Mouse (Mus musculus) liver, adult 2 months (tissue): ENCODE measurements at regions not wholly inside any gene's neighbourhood (a gene's known extent, or its start where the extent isn't known, plus 50 kb on each side); places are given as distances from the start of the nearest gene placed in this dataset.

ENCODE experiments used
- DNase-seq: peaks from one replicate; pipeline ENCODE4 v3.0.0-alpha.2; 2011; ENCODE audit warnings: low read depth, low spot score; ENCODE audit errors: extremely low read depth
- H3K27ac ChIP-seq: fragments of 200-500 bp; replicated peaks from 2 replicates; pipeline ENCODE4 v1.5.1; 2012; ENCODE audit warnings: low read depth, mild to moderate bottlenecking, control low read depth, inconsistent platforms, low read length; ENCODE audit not compliant: insufficient read depth
- H3K27me3 ChIP-seq: fragments of 200-500 bp; 2 replicates; pipeline ENCODE4 v1.6.1; 2012; ENCODE audit warnings: mild to moderate bottlenecking, moderate library complexity, low read length, inconsistent platforms; ENCODE audit not compliant: control insufficient read depth, insufficient read depth
- H3K36me3 ChIP-seq: fragments of 200-500 bp; 2 replicates; pipeline ENCODE4 v1.6.1; 2012; ENCODE audit warnings: low read length, inconsistent platforms; ENCODE audit not compliant: control insufficient read depth, insufficient read depth
- H3K4me1 ChIP-seq: fragments of 200-500 bp; 2 replicates; pipeline ENCODE4 v1.6.1; 2011; ENCODE audit warnings: low read length; ENCODE audit not compliant: control insufficient read depth, insufficient read depth
- H3K4me3 ChIP-seq: fragments of 200-500 bp; 2 replicates; pipeline ENCODE4 v1.5.1; 2011; ENCODE audit warnings: low read depth, mild to moderate bottlenecking, control low read depth, low read length, moderate library complexity; ENCODE audit not compliant: insufficient read depth
- H3K79me2 ChIP-seq: fragments of 200-500 bp; 2 replicates; pipeline ENCODE4 v1.6.1; 2012; ENCODE audit warnings: inconsistent platforms, mild to moderate bottlenecking, low read length, moderate library complexity; ENCODE audit not compliant: control insufficient read depth, insufficient read depth
- H3K9ac ChIP-seq: fragments of 200-500 bp; 2 replicates; pipeline ENCODE4 v1.6.1; 2012; ENCODE audit warnings: low read depth, mild to moderate bottlenecking, control low read depth, inconsistent platforms, low read length
- CTCF ChIP-seq: fragments of 200-500 bp; IDR thresholded peaks from 2 replicates; pipeline ENCODE4 v1.5.1; 2011; ENCODE audit warnings: low read depth, low read length, control low read depth
- POLR2A ChIP-seq: fragments of 200-500 bp; IDR thresholded peaks from 2 replicates; pipeline ENCODE4 v1.6.1; 2011; ENCODE audit warnings: low read length, control low read depth; ENCODE audit not compliant: insufficient read depth; ENCODE audit errors: extremely low read depth
- WGBS: fragments of 180-500 bp; shearing (Covaris S2); methylation state at CpG from one replicate; pipeline ENCODE4 v1.1.7; 2018; 5-methylcytosine and 5-hydroxymethylcytosine counted together

GRCm38 (mm10) chr2:72639022-72639421 is 163.1 kb downstream of the Cdca7 start:
- H3K36me3 ChIP-seq = no peaks in the 10 kb centered on the region
- no peak overlapping the region for H3K27ac ChIP-seq
- no peaks in the 10 kb centered on the region for H3K79me2 ChIP-seq
- no peaks in the 10 kb centered on the region; the same call in 1 of the 2 replicates for H3K4me1 ChIP-seq
- no peak for DNase-seq
- H3K9ac ChIP-seq = no peak overlapping the region
- TF ChIP-seq POLR2A (no peak), CTCF (no peak)
- 79% methylated on average over 4 of the region's 4 CpGs for WGBS
- H3K27me3 ChIP-seq = no peaks in the 10 kb centered on the region
- no peak overlapping the region for H3K4me3 ChIP-seq

- H3K9ac ChIP-seq = no peak overlapping the region
- H3K4me3 ChIP-seq = no peak overlapping the region
- no peaks in the 10 kb centered on the region for H3K79me2 ChIP-seq
- TF ChIP-seq POLR2A = no peak
- no peak for TF ChIP-seq CTCF
- H3K27me3 ChIP-seq = no peaks in the 10 kb centered on the region
- H3K27ac ChIP-seq = no peak overlapping the region
- H3K36me3 ChIP-seq = no peaks in the 10 kb centered on the region
- DNase-seq = no peak
- H3K4me1 ChIP-seq = no peaks in the 10 kb centered on the region; the same call in 1 of the 2 replicates
Observed at GRCm38 (mm10) chr2:72641228-72641627, 165.3 kb downstream of the Cdca7 start.

GRCm38 (mm10) chr2:72644151-72644843 is 168.3 kb downstream of the Cdca7 start:
- Histone ChIP-seq H3K27me3 (no peaks in the 10 kb centered on the region), H3K27ac (no peak overlapping the region), H3K79me2 (no peaks in the 10 kb centered on the region), H3K9ac (no peak overlapping the region), H3K4me1 (no peaks in the 10 kb centered on the region), H3K4me3 (no peak overlapping the region), H3K36me3 (no peaks in the 10 kb centered on the region)
- TF ChIP-seq POLR2A = no peak
- no peak for TF ChIP-seq CTCF
- 87% methylated on average over 10 of the region's 10 CpGs for WGBS
- no peak for DNase-seq

- 87% methylated on average over 5 of the region's 5 CpGs for WGBS
- no peak overlapping the region for H3K4me3 ChIP-seq
- no peak for DNase-seq
- no peaks in the 10 kb centered on the region for H3K79me2 ChIP-seq
- TF ChIP-seq CTCF (no peak), POLR2A (no peak)
- no peak overlapping the region for H3K9ac ChIP-seq
- H3K4me1 ChIP-seq = no peaks in the 10 kb centered on the region
- no peaks in the 10 kb centered on the region for H3K27me3 ChIP-seq
- H3K27ac ChIP-seq = no peak overlapping the region
- no peaks in the 10 kb centered on the region for H3K36me3 ChIP-seq
Observed at GRCm38 (mm10) chr2:72647642-72648041, 171.7 kb downstream of the Cdca7 start.

GRCm38 (mm10) chr2:72648294-72648693 is 172.3 kb downstream of the Cdca7 start:
- Histone ChIP-seq H3K79me2 (no peaks in the 10 kb centered on the region), H3K4me3 (no peak overlapping the region), H3K4me1 (no peaks in the 10 kb centered on the region), H3K27ac (no peak overlapping the region), H3K36me3 (no peaks in the 10 kb centered on the region), H3K27me3 (no peaks in the 10 kb centered on the region), H3K9ac (no peak overlapping the region)
- no peak for DNase-seq
- TF ChIP-seq POLR2A (no peak), CTCF (no peak)
- 73% methylated on average over 5 of the region's 5 CpGs for WGBS

- no peaks in the 10 kb centered on the region for H3K4me1 ChIP-seq
- no peak overlapping the region for H3K4me3 ChIP-seq
- TF ChIP-seq CTCF = 0 out of 2 replicates have a peak, but pooled peaks have one; percentile 14
- TF ChIP-seq POLR2A = no peak
- H3K9ac ChIP-seq = no peak overlapping the region
- no peaks in the 10 kb centered on the region for H3K79me2 ChIP-seq
- DNase-seq = peak; percentile 30
- H3K27ac ChIP-seq = no peak overlapping the region
- WGBS = 72% methylated on average over 9 of the region's 9 CpGs
- no peaks in the 10 kb centered on the region for H3K36me3 ChIP-seq
- no peaks in the 10 kb centered on the region for H3K27me3 ChIP-seq
Observed at GRCm38 (mm10) chr2:72655864-72656263, 179.9 kb downstream of the Cdca7 start.
